Mouse (Mus musculus) lung, postnatal 4 days (tissue): ENCODE measurements around the gene Jade3.
A peak's percentile ranks its signal among the peaks of the same experiment; 100 is the strongest.

Experiments
- DNase-seq, 2 experiments: peaks; one replicate each; pipeline ENCODE4 v3.0.0; 2021

The Jade3 gene

DNA sequence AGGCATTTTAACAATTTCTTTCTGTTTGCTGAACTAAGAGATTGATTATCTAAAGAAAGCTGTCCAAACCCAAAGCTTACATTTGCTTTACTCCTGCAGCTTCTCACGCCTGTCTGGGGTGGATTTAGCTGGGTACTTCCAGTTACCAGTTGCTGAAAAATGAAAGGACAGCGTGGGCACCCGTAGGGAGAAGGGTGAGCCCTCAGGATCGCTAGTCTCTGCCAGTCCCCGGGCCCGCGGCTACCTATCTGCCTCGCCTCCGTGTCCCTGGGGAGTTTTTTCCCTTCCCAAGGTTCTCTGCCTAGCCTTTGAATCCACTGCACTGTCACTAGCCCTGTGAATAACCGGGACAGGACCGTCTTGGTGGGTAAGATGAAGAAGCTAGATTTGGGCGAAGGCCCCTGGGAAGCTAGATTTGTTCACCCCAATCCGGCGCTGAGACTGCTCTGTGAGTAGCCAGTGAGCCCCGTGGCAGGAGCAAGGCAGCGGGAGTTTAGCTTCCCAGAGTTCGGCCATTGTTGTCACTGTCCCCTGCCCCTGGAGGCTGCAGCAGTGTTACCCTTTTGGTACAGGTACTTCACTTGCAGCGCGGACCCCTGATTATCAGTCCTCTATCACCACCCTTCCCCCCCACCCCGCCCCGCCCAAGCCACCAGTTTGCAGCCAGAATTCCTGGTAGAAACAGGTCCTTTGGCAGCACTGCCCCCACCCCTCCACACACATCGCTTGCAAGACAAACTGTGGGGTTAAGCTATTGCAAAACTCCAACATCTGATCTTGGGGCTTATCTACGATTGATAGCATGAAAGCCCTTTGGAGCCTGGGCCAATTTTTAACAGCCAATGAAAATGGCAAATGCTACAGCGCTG lies 122.8 kb downstream of the Jade3 start:
- peak; percentile 33 to 47 for DNase-seq

DNA sequence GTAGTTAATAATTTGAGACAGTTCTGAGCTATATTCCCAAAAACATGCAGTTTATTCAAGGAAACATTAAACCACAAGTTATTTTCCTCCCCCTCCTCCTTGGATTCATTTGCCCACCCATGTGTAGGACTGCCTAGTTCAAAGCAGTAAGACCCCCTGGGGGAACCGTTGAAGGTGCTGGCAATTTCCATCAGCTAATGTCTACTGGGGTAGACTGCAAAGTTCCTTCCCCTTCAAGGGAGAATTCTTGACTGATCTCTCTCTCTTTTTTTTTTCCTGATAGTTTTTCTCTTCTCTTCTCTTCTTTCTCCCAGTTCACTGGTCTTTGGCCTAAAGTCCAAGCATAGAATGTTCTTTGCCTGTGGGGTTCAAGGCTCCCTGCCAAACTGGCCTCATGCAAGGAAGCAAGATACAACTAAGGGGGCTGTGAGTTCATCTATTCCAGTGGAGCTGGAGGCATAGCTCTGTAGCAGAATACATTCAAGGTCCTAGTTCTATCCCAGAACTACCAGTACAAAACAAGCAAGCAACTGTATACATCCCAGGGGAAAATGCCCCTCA lies 123.5 kb downstream of the Jade3 start:
- DNase-seq = no peak

DNA sequence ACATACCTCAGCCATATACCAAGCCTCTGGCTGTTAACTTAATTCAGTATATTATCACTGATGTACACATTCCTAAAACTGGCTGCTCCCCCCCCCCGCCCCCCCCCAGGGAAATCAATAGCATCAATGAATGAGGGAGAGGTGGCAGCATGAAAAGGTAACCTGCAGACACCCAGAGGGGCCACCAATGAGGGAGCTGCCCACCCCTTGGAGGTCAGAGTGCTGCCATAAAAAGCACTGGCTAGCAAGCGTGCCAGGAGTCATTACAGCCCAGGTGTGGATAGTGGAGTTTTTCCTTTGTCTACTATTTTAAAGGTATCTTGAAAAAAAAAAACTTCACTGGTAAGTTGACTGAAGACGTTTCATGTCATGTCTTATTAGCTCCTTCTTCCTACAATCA lies 124.0 kb downstream of the Jade3 start, which contains the start of gene Rgn:
Rgn (plus strand) TSS at position 256 of the 400 bp plus-strand sequence.
- no peak for DNase-seq

DNA sequence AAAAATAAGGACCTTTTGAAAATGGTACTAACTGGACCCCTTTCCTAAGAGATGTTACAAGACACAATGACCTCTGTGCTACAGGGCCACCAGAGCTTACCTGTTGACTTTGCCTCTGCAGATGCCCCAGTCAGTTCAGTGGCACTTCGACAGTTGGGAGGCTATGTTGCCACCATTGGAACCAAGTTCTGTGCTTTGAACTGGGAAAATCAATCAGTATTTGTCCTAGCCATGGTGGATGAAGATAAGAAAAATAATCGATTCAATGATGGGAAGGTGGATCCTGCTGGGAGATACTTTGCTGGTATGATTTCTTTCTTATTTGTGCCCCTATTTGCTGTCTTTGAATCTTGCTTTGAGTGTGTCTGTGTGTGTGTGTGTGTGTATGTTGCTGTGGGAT lies 126.7 kb downstream of the Jade3 start:
- DNase-seq = no peak

DNA sequence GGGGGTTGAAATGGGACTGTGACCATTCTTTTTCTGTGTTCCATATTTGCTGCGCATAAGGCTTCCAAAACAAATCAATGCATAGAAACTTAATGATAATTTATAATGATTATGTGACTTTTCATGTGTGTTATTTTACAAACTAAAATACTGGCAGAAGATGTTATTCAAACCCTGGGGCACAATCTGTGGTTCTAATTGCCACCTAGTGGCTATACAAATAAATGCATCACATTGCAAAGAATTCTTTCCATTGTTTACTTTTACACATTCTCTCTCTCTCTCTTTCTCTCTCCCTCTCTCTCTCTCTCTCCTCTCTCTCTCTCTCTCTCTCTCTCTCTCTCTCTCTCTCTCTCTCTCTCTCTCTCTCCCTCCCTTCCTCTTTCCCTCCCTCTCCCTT lies 136.4 kb downstream of the Jade3 start:
- DNase-seq = no peak

DNA sequence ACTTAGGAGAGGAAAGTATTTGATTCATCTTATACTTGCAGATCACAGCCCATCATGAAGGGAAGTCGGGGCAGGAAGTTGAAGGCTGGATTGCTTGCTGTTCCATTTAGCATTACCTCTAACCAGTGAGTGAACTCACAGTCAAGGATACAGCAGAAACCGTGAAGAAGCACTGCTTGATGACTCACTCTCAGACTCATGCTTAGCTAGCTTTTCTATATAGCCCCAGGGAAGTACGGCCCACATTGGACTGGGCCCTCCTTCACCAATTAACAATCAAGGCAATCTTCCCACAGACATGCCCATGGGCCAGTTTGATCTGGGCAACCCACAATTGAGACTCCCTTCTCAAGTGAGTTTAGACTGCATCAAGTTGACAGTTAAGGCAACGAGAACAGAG lies 138.5 kb downstream of the Jade3 start:
- no peak for DNase-seq
